Mouse (Mus musculus) CD4-positive, CD25-positive, alpha-beta regulatory T cell, adult 2 months (primary cell): Measurements from ENCODE around the gene Vkorc1l1.

ENCODE experiments used
- DNase-seq: peaks from one replicate; pipeline ENCODE4 v3.0.0-alpha.2; 2012; ENCODE audit warnings: low read depth, low spot score

Gene Vkorc1l1

GRCm38 (mm10) chr5:129942073-129942939 is 536 bp downstream of the Vkorc1l1 start:
- peak; percentile 56 for DNase-seq

GRCm38 (mm10) chr5:129943402-129943801 is 1.6 kb downstream of the Vkorc1l1 start:
- no peak for DNase-seq

- DNase-seq = no peak
These were observed 5.8 kb downstream of the Vkorc1l1 start for GRCm38 (mm10) chr5:129947528-129948033.

- DNase-seq = no peak
These were observed 10.4 kb downstream of the Vkorc1l1 start for GRCm38 (mm10) chr5:129952143-129952542.

- no peak for DNase-seq
These were observed 12.9 kb downstream of the Vkorc1l1 start for GRCm38 (mm10) chr5:129954473-129955254.

- DNase-seq = peak; percentile 10
These were observed 14.0 kb downstream of the Vkorc1l1 start for GRCm38 (mm10) chr5:129955792-129956191.

- DNase-seq = no peak
These were observed 21.5 kb downstream of the Vkorc1l1 start for GRCm38 (mm10) chr5:129963224-129963623.

- DNase-seq = no peak
These were observed 24.7 kb downstream of the Vkorc1l1 start for GRCm38 (mm10) chr5:129966448-129966847.

GRCm38 (mm10) chr5:129968417-129968816 is 26.6 kb downstream of the Vkorc1l1 start:
- no peak for DNase-seq

GRCm38 (mm10) chr5:129971491-129971890 is 29.7 kb downstream of the Vkorc1l1 start:
- DNase-seq = no peak

GRCm38 (mm10) chr5:129974354-129974753 is 32.6 kb downstream of the Vkorc1l1 start:
- DNase-seq = no peak

- DNase-seq = no peak
These were observed 33.1 kb downstream of the Vkorc1l1 start for GRCm38 (mm10) chr5:129974866-129975311.

GRCm38 (mm10) chr5:129977768-129978167 is 36.0 kb downstream of the Vkorc1l1 start:
- DNase-seq = no peak

GRCm38 (mm10) chr5:129978608-129979007 is 36.8 kb downstream of the Vkorc1l1 start:
- DNase-seq = no peak

- DNase-seq = no peak
These were observed 38.4 kb downstream of the Vkorc1l1 start for GRCm38 (mm10) chr5:129980216-129980615.

- DNase-seq = no peak
These were observed 47.6 kb downstream of the Vkorc1l1 start for GRCm38 (mm10) chr5:129989376-129989775.

GRCm38 (mm10) chr5:129991898-129992297 is 50.1 kb downstream of the Vkorc1l1 start:
- no peak for DNase-seq

- no peak for DNase-seq
These were observed 51.6 kb downstream of the Vkorc1l1 start for GRCm38 (mm10) chr5:129993374-129993773.

- no peak for DNase-seq
These were observed 53.2 kb downstream of the Vkorc1l1 start for GRCm38 (mm10) chr5:129994989-129995388.

- DNase-seq = no peak
These were observed 55.9 kb downstream of the Vkorc1l1 start for GRCm38 (mm10) chr5:129997700-129998099.

- peak; percentile 87 for DNase-seq
These were observed 57.3 kb downstream of the Vkorc1l1 start for GRCm38 (mm10) chr5:129999097-129999496.

GRCm38 (mm10) chr5:130000735-130001134 is 59.0 kb downstream of the Vkorc1l1 start:
- DNase-seq = no peak
